Mouse (Mus musculus) midbrain, embryonic 16.5 days (tissue): ENCODE measurements at regions not wholly inside any gene's neighbourhood (a gene's known extent, or its start where the extent isn't known, plus 50 kb on each side); places are given as distances from the start of the nearest gene placed in this dataset.

Experiments
- ATAC-seq: fragments of 200-750 bp; cut with Nextera tagmentation; 2 replicates; pipeline ENCODE4 v1.8.0; 2017; ENCODE audit warnings: moderate TSS enrichment
- H3K27ac ChIP-seq: fragments of 300-500 bp; sonication (generic); 2 replicates; pipeline ENCODE4 v1.5.1; 2014; ENCODE audit warnings: mild to moderate bottlenecking, low read length, mixed read lengths
- H3K27me3 ChIP-seq: fragments of 300-500 bp; sonication (generic); 2 replicates; pipeline ENCODE4 v1.6.1; 2014; ENCODE audit warnings: low read depth, low read length, mixed read lengths; ENCODE audit not compliant: control insufficient read depth, insufficient read depth
- H3K36me3 ChIP-seq: fragments of 300-500 bp; sonication (generic); 2 replicates; pipeline ENCODE4 v1.6.1; 2014; ENCODE audit warnings: mild to moderate bottlenecking, low read length, moderate library complexity, mixed read lengths; ENCODE audit not compliant: control insufficient read depth, insufficient read depth
- H3K4me1 ChIP-seq: fragments of 300-500 bp; sonication (generic); 2 replicates; pipeline ENCODE4 v1.6.1; 2014; ENCODE audit warnings: mild to moderate bottlenecking, low read length, mixed read lengths; ENCODE audit not compliant: control insufficient read depth, insufficient read depth
- H3K4me2 ChIP-seq: fragments of 300-500 bp; sonication (generic); 2 replicates; pipeline ENCODE4 v1.6.1; 2014; ENCODE audit warnings: mild to moderate bottlenecking, low read length, mixed read lengths
- H3K4me3 ChIP-seq: fragments of 300-500 bp; sonication (generic); 2 replicates; pipeline ENCODE4 v1.5.1; 2014; ENCODE audit warnings: low read depth, mild to moderate bottlenecking, low read length, moderate library complexity, mixed read lengths
- H3K9ac ChIP-seq: fragments of 300-500 bp; sonication (generic); 2 replicates; pipeline ENCODE4 v1.6.1; 2014; ENCODE audit warnings: low read depth, low read length, mixed read lengths
- H3K9me3 ChIP-seq: fragments of 300-500 bp; sonication (generic); replicated peaks from 2 replicates; pipeline ENCODE4 v1.6.1; 2014; ENCODE audit warnings: mild to moderate bottlenecking, low read length, mixed read lengths; ENCODE audit not compliant: control insufficient read depth, poor library complexity, severe bottlenecking
- WGBS: fragments of 180-500 bp; shearing (Covaris S2); extraction: QIAGEN DNeasy Blood & Tissue Kit; methylation state at CpG from one replicate; pipeline ENCODE4 v1.1.7; 2014; 5-methylcytosine and 5-hydroxymethylcytosine counted together

DNA sequence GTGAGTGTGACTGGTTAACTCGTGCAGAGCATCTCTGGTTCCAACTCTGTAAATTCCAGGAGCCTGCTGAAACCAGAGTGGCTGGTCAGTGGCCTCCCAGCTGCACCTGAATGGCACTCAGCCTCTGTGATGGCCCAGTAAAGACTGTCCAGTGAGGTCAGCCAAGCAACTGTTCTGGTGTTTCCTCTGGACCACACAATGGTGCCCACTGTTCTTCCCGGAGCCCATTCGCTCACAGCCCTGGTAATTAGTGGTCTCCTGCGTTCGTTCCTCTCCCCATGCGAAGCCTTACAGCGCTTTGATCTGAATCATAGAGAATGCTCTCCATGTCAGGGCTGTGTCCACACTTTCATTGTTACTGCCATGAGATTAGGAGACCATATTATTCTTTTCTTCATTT is 75.5 kb downstream of the Enkur start:
- no peak for ATAC-seq
- H3K27me3 ChIP-seq, result no peaks in the 10 kb centered on the region
- H3K4me2 ChIP-seq, result no peak overlapping the region
- no peaks in the 10 kb centered on the region for H3K9me3 ChIP-seq
- 65% methylated on average over 7 of the region's 7 CpGs for WGBS
- no peak overlapping the region for H3K27ac ChIP-seq
- no peaks in the 10 kb centered on the region for H3K4me1 ChIP-seq
- no peaks in the 10 kb centered on the region for H3K36me3 ChIP-seq
- H3K4me3 ChIP-seq, result no peak overlapping the region
- no peak overlapping the region for H3K9ac ChIP-seq

DNA sequence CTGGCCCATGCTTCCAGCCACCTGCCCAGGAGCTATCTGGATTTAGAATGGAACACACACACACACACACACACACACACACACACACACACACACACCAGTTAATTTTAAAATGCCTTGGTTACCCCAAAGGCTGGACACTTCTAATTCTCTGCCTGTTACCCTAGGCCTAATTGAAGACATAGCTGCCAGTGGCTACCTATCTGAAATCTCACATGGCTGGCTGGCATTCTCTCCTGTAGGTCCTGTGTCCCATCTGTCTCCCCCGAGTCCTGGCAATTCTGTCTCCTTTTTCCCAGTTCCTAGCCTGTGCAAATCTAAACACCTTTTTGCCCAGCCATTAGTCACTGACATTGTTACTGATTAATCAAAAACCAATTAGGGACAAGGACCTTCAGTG is 78.6 kb downstream of the Enkur start:
- WGBS, result 89% methylated on average over 1 of the region's 1 CpGs
- Histone ChIP-seq H3K27me3 (no peaks in the 10 kb centered on the region), H3K9me3 (no peaks in the 10 kb centered on the region), H3K27ac (no peak overlapping the region), H3K9ac (no peak overlapping the region), H3K4me2 (no peak overlapping the region), H3K4me1 (no peaks in the 10 kb centered on the region), H3K4me3 (no peak overlapping the region), H3K36me3 (no peaks in the 10 kb centered on the region)
- no peak for ATAC-seq

DNA sequence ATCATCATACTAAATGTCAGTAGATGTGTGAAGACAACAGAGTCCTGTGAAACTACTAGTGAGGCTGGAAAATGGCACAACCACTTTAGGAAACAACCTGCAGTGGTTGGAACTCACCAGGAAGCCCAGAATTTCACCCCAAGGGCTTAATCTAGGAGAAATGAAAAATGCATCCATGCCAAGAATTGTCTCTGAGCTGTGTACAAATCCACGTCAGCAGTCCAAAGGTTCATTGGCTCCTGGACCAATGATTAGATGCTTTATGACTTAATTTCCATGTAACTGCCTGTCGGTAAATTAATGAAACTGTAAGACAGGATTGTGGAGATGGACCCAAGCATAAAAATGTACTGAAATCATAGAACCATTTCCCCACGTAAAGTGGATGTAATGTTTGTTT is 82.7 kb downstream of the Enkur start:
- H3K9me3 ChIP-seq, result no peaks in the 10 kb centered on the region
- WGBS, result 77% methylated on average over 3 of the region's 3 CpGs
- H3K36me3 ChIP-seq, result no peaks in the 10 kb centered on the region
- H3K4me3 ChIP-seq, result no peak overlapping the region
- no peaks in the 10 kb centered on the region for H3K27me3 ChIP-seq
- H3K4me1 ChIP-seq, result no peaks in the 10 kb centered on the region
- H3K9ac ChIP-seq, result no peak overlapping the region
- no peak overlapping the region for H3K4me2 ChIP-seq
- no peak overlapping the region for H3K27ac ChIP-seq
- ATAC-seq, result no peak

DNA sequence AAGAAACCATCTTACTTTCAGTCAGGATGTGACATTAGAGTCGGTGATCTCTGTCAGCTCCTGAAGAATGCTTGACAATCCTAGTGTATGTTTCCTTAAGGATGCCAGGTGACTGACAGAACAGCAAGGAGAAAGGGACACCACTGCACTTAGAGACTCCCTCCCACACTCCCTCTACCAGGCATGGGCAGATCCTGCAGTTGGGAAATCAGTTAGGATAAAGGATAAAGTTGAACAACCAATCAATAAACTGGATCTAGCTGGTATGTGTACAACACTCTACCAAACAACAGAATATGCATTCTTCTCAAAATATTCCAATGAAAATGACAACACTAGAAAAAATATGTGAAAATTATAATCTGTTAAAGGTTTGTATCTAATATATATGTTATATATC is 83.5 kb downstream of the Enkur start:
- no peaks in the 10 kb centered on the region for H3K4me1 ChIP-seq
- no peak for ATAC-seq
- H3K36me3 ChIP-seq, result no peaks in the 10 kb centered on the region
- H3K9me3 ChIP-seq, result no peaks in the 10 kb centered on the region
- H3K4me3 ChIP-seq, result no peak overlapping the region
- no peaks in the 10 kb centered on the region for H3K27me3 ChIP-seq
- no peak overlapping the region for H3K9ac ChIP-seq
- H3K4me2 ChIP-seq, result no peak overlapping the region
- 86% methylated on average over 1 of the region's 1 CpGs for WGBS
- H3K27ac ChIP-seq, result no peak overlapping the region

DNA sequence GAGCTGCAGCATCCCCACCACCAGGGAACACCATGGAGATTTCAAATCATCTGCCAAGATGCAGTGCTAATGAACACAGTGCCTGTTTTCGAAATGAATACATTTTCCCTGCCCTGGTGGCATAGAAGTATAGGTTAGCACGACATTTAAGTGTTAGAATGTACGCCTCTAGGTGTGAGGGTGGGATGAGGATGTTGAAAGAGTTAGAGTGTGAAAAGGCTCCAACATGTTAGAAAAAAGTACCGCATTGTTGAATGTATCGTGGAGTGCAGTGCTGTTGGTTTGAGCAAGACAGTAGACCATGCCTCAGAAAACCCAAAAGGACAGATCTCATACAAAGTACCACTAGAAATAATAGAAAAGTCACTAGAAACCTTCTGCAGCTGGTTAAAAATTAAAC is 88.3 kb downstream of the Enkur start:
- H3K27ac ChIP-seq, result no peak overlapping the region
- H3K4me2 ChIP-seq, result no peak overlapping the region
- H3K9me3 ChIP-seq, result no peaks in the 10 kb centered on the region
- no peaks in the 10 kb centered on the region for H3K27me3 ChIP-seq
- ATAC-seq, result no peak
- H3K36me3 ChIP-seq, result no peaks in the 10 kb centered on the region
- no peaks in the 10 kb centered on the region for H3K4me1 ChIP-seq
- WGBS, result 80% methylated on average over 5 of the region's 5 CpGs
- no peak overlapping the region for H3K4me3 ChIP-seq
- no peak overlapping the region for H3K9ac ChIP-seq

DNA sequence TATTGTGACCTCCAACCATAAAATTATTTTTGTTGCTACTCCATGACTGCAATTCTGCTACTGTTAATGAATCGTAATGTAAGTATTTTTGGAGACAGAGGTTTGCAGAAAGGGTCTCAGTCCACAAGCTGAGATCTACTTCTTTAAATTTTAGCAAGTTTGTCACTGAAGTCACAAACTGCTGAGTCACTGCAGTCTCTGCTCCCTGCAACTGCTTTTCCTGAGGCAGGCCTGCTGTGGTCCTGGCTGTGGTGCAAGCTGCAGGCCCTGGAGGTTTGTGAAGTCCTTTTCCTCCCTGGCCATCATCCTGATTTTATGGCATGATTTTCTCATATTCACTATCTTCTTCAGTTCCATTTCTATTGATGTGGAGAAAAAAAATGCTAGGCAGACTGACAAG is 93.6 kb downstream of the Enkur start:
- Histone ChIP-seq H3K9ac (no peak overlapping the region), H3K27me3 (no peaks in the 10 kb centered on the region), H3K4me3 (no peak overlapping the region), H3K27ac (no peak overlapping the region), H3K9me3 (no peaks in the 10 kb centered on the region), H3K36me3 (no peaks in the 10 kb centered on the region), H3K4me2 (no peak overlapping the region), H3K4me1 (no peaks in the 10 kb centered on the region)
- ATAC-seq, result no peak
- WGBS, result 95% methylated on average over 1 of the region's 1 CpGs

DNA sequence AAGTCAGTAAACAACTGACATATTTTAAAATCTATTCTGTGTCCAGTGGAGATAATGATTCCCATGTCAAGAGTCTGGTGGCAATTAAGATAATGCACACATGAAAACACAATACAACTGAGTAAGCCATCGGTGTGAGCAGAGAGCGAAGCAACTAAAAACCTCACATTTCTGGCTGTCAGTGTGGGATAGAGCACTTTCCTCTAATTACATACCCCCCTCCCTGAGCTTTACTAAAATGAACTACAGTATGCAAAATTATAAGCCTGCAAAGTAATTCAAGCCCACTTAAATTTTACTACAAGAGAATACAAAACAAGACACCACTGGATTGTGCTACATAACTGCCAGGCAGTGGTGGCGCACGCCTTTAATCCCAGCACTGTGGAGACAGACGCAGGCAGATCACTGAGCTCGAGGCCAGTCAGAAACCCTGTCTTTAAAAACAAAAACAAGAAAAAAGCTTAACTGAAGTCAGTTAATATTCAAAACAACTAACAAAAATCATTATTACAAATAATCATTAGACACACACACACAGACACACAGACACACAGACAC is 104.8 kb downstream of the Enkur start:
- no peak overlapping the region for H3K4me3 ChIP-seq
- 47% methylated on average over 6 of the region's 6 CpGs for WGBS
- no peaks in the 10 kb centered on the region for H3K9me3 ChIP-seq
- no peaks in the 10 kb centered on the region; the same call in 1 of the 2 replicates for H3K4me1 ChIP-seq
- H3K27ac ChIP-seq, result no peak overlapping the region
- ATAC-seq, result no peak
- H3K9ac ChIP-seq, result no peak overlapping the region
- H3K4me2 ChIP-seq, result no peak overlapping the region
- H3K27me3 ChIP-seq, result no peaks in the 10 kb centered on the region
- no peaks in the 10 kb centered on the region for H3K36me3 ChIP-seq

DNA sequence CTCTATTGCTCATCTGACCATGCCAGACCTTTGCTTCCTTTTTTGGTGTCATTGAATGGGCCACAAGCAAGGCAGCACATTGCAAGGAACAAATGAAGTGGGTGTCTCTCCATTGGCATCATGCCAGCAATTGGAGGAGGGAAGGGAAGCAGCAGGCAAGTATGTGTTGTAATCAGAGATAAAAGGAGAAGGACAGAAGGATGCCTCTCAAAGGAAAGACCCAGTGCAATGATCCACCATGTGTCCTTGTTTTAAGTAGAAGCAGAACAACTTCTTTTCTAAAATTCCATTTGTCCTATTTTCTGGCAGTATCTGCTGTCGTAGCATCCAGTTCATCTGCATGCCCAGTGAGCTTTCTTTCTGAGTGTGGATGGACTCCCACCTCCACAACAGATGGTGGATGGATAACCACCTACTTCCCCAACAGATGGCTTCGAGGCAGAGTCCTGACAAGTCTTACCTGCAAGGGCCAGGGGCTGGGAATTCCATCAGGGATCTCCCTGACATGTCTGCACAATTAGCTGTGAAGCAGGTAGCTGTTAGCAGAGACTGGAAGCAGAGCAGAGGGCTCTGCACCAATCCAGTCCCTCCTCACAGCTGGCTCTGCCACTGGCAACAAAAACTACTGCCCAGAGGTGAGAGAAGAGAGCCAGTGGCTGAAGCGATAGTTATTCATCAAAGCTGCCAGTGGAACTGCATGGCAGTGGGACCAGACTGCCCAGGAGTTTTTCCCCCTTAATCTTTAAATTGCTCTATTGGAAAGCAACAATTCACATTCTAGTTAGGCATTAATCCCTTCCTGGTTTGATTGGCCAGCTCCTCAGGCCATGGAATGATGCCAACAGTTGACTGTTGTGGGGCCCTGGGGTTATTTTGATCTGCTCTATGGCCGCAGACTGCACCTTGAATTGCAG is 113.8 kb downstream of the Enkur start:
- WGBS, result 47% methylated on average over 4 of the region's 4 CpGs
- H3K27me3 ChIP-seq, result no peaks in the 10 kb centered on the region

DNA sequence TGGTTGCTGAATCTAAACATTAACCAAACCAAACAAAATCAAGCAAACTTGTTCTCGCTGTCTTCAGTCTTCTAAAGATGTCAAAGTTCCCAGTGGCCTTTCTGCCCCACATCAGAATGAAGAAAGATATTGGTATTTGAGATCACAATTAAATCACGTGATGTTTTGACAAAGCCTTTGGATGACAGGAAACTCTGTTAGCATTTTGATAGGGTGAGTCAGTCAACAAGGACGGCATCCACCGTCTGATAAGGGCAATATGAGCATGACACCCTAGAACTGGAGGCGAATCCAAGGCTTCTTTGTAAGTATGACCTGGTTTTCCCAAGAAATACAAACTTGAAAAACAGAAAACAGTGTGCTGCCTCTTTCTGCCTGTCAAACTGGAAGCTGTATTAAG is 116.8 kb upstream of the Arhgap21 start:
- Histone ChIP-seq H3K36me3 (no peaks in the 10 kb centered on the region), H3K27ac (no peak overlapping the region), H3K9me3 (no peaks in the 10 kb centered on the region), H3K27me3 (no peaks in the 10 kb centered on the region), H3K4me3 (no peak overlapping the region), H3K4me1 (no peaks in the 10 kb centered on the region), H3K9ac (no peak overlapping the region), H3K4me2 (no peak overlapping the region)
- 91% methylated on average over 5 of the region's 5 CpGs for WGBS
- no peak for ATAC-seq

More for the DNA sequence above, 113.8 kb downstream of the Enkur start:
- Histone ChIP-seq H3K9ac (no peak overlapping the region), H3K4me2 (no peak overlapping the region), H3K36me3 (no peaks in the 10 kb centered on the region), H3K9me3 (no peaks in the 10 kb centered on the region), H3K4me1 (peaks cover 6% of the 10 kb centered on the region; the same call in 1 of the 2 replicates), H3K27ac (no peak overlapping the region), H3K4me3 (no peak overlapping the region)
- ATAC-seq, result peak; percentile 70; the same call in 1 of the 2 replicates
